Mouse (Mus musculus) erythroblast, embryonic 14.5 days (primary cell): Measurements from ENCODE around the gene Lamtor1. TPM values are rescaled to one million over a fixed set of nuclear protein-coding genes. Genes with fewer than 3 reads are reported as not detected.

Experiments used
- H3K27me3 ChIP-seq: 2 replicates; pipeline ENCODE4 v1.6.1; 2012; ENCODE audit warnings: inconsistent platforms; ENCODE audit not compliant: control insufficient read depth
- H3K36me3 ChIP-seq: 2 replicates; pipeline ENCODE4 v1.6.1; 2012; ENCODE audit warnings: mild to moderate bottlenecking, inconsistent platforms; ENCODE audit not compliant: control insufficient read depth
- H3K4me1 ChIP-seq: 2 replicates; pipeline ENCODE4 v1.6.1; 2012; ENCODE audit warnings: inconsistent platforms; ENCODE audit not compliant: control insufficient read depth
- H3K4me3 ChIP-seq: replicated peaks from 2 replicates; pipeline ENCODE3; 2012; ENCODE audit warnings: moderate library complexity, mild to moderate bottlenecking, inconsistent platforms
- H3K9me3 ChIP-seq: 2 replicates; pipeline ENCODE4 v1.6.1; 2012; ENCODE audit warnings: low read length, inconsistent platforms, mixed read lengths; ENCODE audit not compliant: control insufficient read depth
- GATA1 ChIP-seq: IDR thresholded peaks from 2 replicates; pipeline ENCODE4 v1.6.1; 2012; ENCODE audit warnings: low read length, inconsistent platforms, mixed read lengths
- TAL1 ChIP-seq: IDR thresholded peaks from 3 replicates; pipeline ENCODE4 v1.6.1; 2012; ENCODE audit warnings: low read length, inconsistent platforms, mixed read lengths
- polyA plus RNA-seq: library from polyadenylated mRNA; stranded (reverse); fragments of >175 nt; gene quantifications from 2 replicates; pipeline ENCODE4 v1.2.3, GENCODE M21; 2012

Gene Lamtor1
- polyA plus RNA-seq, 1 experiment: 10.4 TPM

GRCm38 (mm10) chr7:101868241-101869162, 37.2 kb upstream of the Lamtor1 start:
- no peak for TF ChIP-seq GATA1
- TF ChIP-seq TAL1: no peak
- Histone ChIP-seq H3K36me3 (no peaks in the 10 kb centered on the region), H3K27me3 (no peaks in the 10 kb centered on the region), H3K9me3 (no peaks in the 10 kb centered on the region), H3K4me1 (peaks cover 3% of the 10 kb centered on the region; the same call in 1 of the 2 replicates), H3K4me3 (no peak overlapping the region)

GRCm38 (mm10) chr7:101869163-101869500, 36.6 kb upstream of the Lamtor1 start:
- H3K4me1 ChIP-seq: peaks cover 3% of the 10 kb centered on the region; the same call in 1 of the 2 replicates
- TF ChIP-seq GATA1: no peak
- TF ChIP-seq TAL1: no peak

GRCm38 (mm10) chr7:101870629-101871028, 35.1 kb upstream of the Lamtor1 start, which contains the start of gene Folr1:
Folr1 (minus strand) TSS chr7:101870788.
- no peaks in the 10 kb centered on the region for H3K9me3 ChIP-seq
- peaks cover 3% of the 10 kb centered on the region; the same call in 1 of the 2 replicates for H3K4me1 ChIP-seq
- H3K27me3 ChIP-seq: no peaks in the 10 kb centered on the region
- H3K4me3 ChIP-seq: no peak within 1 kb of the TSS
- no peak for TF ChIP-seq GATA1
- H3K36me3 ChIP-seq: no peaks in the 10 kb centered on the region

More at GRCm38 (mm10) chr7:101869163-101869500, 36.6 kb upstream of the Lamtor1 start:
- H3K27me3 ChIP-seq: no peaks in the 10 kb centered on the region
- H3K36me3 ChIP-seq: no peaks in the 10 kb centered on the region
- no peak overlapping the region for H3K4me3 ChIP-seq
- H3K9me3 ChIP-seq: no peaks in the 10 kb centered on the region

- no peak overlapping the region for H3K4me3 ChIP-seq
- no peaks in the 10 kb centered on the region for H3K36me3 ChIP-seq
- TF ChIP-seq GATA1 (no peak), TAL1 (no peak)
Measured at GRCm38 (mm10) chr7:101871296-101871695, 34.4 kb upstream of the Lamtor1 start.

GRCm38 (mm10) chr7:101875978-101876377, 29.7 kb upstream of the Lamtor1 start:
- Histone ChIP-seq H3K4me1 (peaks cover 3% of the 10 kb centered on the region; the same call in 1 of the 2 replicates), H3K36me3 (no peaks in the 10 kb centered on the region)
- TF ChIP-seq GATA1: no peak
- TF ChIP-seq TAL1: no peak

More at GRCm38 (mm10) chr7:101871296-101871695, 34.4 kb upstream of the Lamtor1 start:
- peaks cover 3% of the 10 kb centered on the region; the same call in 1 of the 2 replicates for H3K4me1 ChIP-seq
- H3K27me3 ChIP-seq: no peaks in the 10 kb centered on the region
- no peaks in the 10 kb centered on the region for H3K9me3 ChIP-seq

GRCm38 (mm10) chr7:101880855-101881254, 24.8 kb upstream of the Lamtor1 start:
- Histone ChIP-seq H3K4me1 (no peaks in the 10 kb centered on the region), H3K27me3 (no peaks in the 10 kb centered on the region), H3K36me3 (no peaks in the 10 kb centered on the region), H3K4me3 (no peak overlapping the region), H3K9me3 (no peaks in the 10 kb centered on the region)
- TF ChIP-seq TAL1 (no peak), GATA1 (no peak)

More at GRCm38 (mm10) chr7:101875978-101876377, 29.7 kb upstream of the Lamtor1 start:
- Histone ChIP-seq H3K9me3 (no peaks in the 10 kb centered on the region), H3K27me3 (no peaks in the 10 kb centered on the region), H3K4me3 (no peak overlapping the region)

GRCm38 (mm10) chr7:101882413-101883154, 23.1 kb upstream of the Lamtor1 start:
- TF ChIP-seq TAL1: no peak
- TF ChIP-seq GATA1: no peak
- H3K27me3 ChIP-seq: no peaks in the 10 kb centered on the region
- H3K4me1 ChIP-seq: no peaks in the 10 kb centered on the region
- H3K9me3 ChIP-seq: no peaks in the 10 kb centered on the region
- H3K36me3 ChIP-seq: no peaks in the 10 kb centered on the region
- H3K4me3 ChIP-seq: no peak overlapping the region

- Histone ChIP-seq H3K36me3 (no peaks in the 10 kb centered on the region), H3K4me1 (no peaks in the 10 kb centered on the region), H3K4me3 (no peak overlapping the region), H3K9me3 (no peaks in the 10 kb centered on the region), H3K27me3 (peaks cover 2% of the 10 kb centered on the region; the same call in 1 of the 2 replicates)
- TF ChIP-seq GATA1: no peak
- no peak for TF ChIP-seq TAL1
Measured at GRCm38 (mm10) chr7:101884160-101884559, 21.5 kb upstream of the Lamtor1 start.

GRCm38 (mm10) chr7:101886274-101886673, 19.4 kb upstream of the Lamtor1 start:
- Histone ChIP-seq H3K4me1 (peaks cover 2% of the 10 kb centered on the region), H3K4me3 (no peak overlapping the region), H3K27me3 (peaks cover 7% of the 10 kb centered on the region; the same call in 1 of the 2 replicates), H3K9me3 (no peaks in the 10 kb centered on the region), H3K36me3 (no peaks in the 10 kb centered on the region)
- TF ChIP-seq GATA1 (no peak), TAL1 (no peak)
